Mouse (Mus musculus): Measurements from ENCODE around the gene Akap13.

GRCm38 (mm10) chr7:75550791-75551336 is 95.5 kb downstream of the Akap13 start:
- TF ChIP-seq POLR2A (IDR thresholded peaks at IDR 0.05; ENCODE audit: borderline replicate concordance, insufficient read depth, low read length) (no peak), CTCF (IDR thresholded peaks at IDR 0.05; ENCODE audit: borderline replicate concordance, insufficient read depth, low read depth, low read length) (no peak)

All from cerebellum, adult 2 months (tissue).